Mouse (Mus musculus): ENCODE data around the gene Usp32.

GRCm38 (mm10) chr11:85184839-85185238 is 44.9 kb upstream of the Usp32 start:
- no peak for TF ChIP-seq CTCF (IDR thresholded peaks at IDR 0.05; ENCODE audit: low read depth, low read length)
- no peak for TF ChIP-seq TAL1 (conservative IDR thresholded peaks at IDR 0.05; ENCODE audit: low read depth, low read length)
- no peak for TF ChIP-seq POLR2AphosphoS5 (IDR thresholded peaks at IDR 0.05; ENCODE audit: insufficient replicate concordance, low read depth, low read length)
